Mouse (Mus musculus) limb, embryonic 14.5 days (tissue): ENCODE measurements around the gene Rps28. TPM values are rescaled to one million over a fixed set of nuclear protein-coding genes. Genes with fewer than 3 reads are reported as not detected.
A peak's percentile ranks its signal among the peaks of the same experiment; 100 is the strongest.

Experiments
- ATAC-seq: fragments of 200-750 bp; cut with Nextera tagmentation; 2 replicates; pipeline ENCODE4 v1.8.0; 2017; ENCODE audit warnings: low read depth, moderate number of reproducible peaks, moderate TSS enrichment; ENCODE audit not compliant: low FRiP score
- DNase-seq: peaks from one replicate; pipeline ENCODE4 v3.0.0-alpha.2; 2015; ENCODE audit warnings: low spot score
- H3K27ac ChIP-seq: fragments of 300-500 bp; sonication (generic); replicated peaks from 2 replicates; pipeline ENCODE4 v1.5.1; 2014; ENCODE audit warnings: low read depth, mild to moderate bottlenecking, low read length, moderate library complexity, mixed read lengths
- H3K27me3 ChIP-seq: fragments of 300-500 bp; sonication (generic); 2 replicates; pipeline ENCODE4 v1.6.1; 2014; ENCODE audit warnings: low read length, mixed read lengths; ENCODE audit not compliant: control insufficient read depth, insufficient read depth
- H3K36me3 ChIP-seq: fragments of 300-500 bp; sonication (generic); 2 replicates; pipeline ENCODE4 v1.6.1; 2014; ENCODE audit warnings: mild to moderate bottlenecking, low read length, moderate library complexity, mixed read lengths; ENCODE audit not compliant: control insufficient read depth, insufficient read depth
- H3K4me1 ChIP-seq: fragments of 300-500 bp; sonication (generic); 2 replicates; pipeline ENCODE4 v1.6.1; 2014; ENCODE audit warnings: antibody characterized with exemption, low read length, mixed read lengths; ENCODE audit not compliant: control insufficient read depth, insufficient read depth
- H3K4me2 ChIP-seq: fragments of 300-500 bp; sonication (generic); replicated peaks from 2 replicates; pipeline ENCODE4 v1.6.1; 2014; ENCODE audit warnings: low read depth, mild to moderate bottlenecking, low read length, moderate library complexity; ENCODE audit not compliant: severe bottlenecking
- H3K4me3 ChIP-seq: fragments of 300-500 bp; sonication (generic); replicated peaks from 2 replicates; pipeline ENCODE4 v1.5.1; 2014; ENCODE audit warnings: low read length
- H3K9ac ChIP-seq: fragments of 300-500 bp; sonication (generic); 2 replicates; pipeline ENCODE4 v1.6.1; 2014; ENCODE audit warnings: mild to moderate bottlenecking, low read depth, low read length, moderate library complexity; ENCODE audit not compliant: severe bottlenecking
- H3K9me3 ChIP-seq: fragments of 300-500 bp; sonication (generic); 2 replicates; pipeline ENCODE4 v1.6.1; 2016; ENCODE audit warnings: low read length; ENCODE audit not compliant: control insufficient read depth
- POLR2A ChIP-seq: fragments of 200-500 bp; IDR thresholded peaks from 2 replicates; pipeline ENCODE4 v1.8.0; 2012; ENCODE audit warnings: inconsistent platforms, mild to moderate bottlenecking, moderate library complexity, borderline replicate concordance; ENCODE audit not compliant: insufficient read depth, insufficient read length; ENCODE audit errors: extremely low read depth
- WGBS: fragments of 180-500 bp; shearing (Covaris S2); extraction: QIAGEN DNeasy Blood & Tissue Kit; methylation state at CpG from one replicate; pipeline ENCODE4 v1.1.7; 2014; 5-methylcytosine and 5-hydroxymethylcytosine counted together
- polyA plus RNA-seq, 2 experiments: library from polyadenylated mRNA; depleted of rRNA in 1 of 2; stranded (reverse) in 1 of 2; unstranded in 1 of 2; fragments of >200 nt; fragmentation: Nextera tagmentation in 1 of 2; extraction: Ambion mirVana in 1 of 2; gene quantifications; 2 replicates each; pipeline versions ENCODE4 v1.2.1 to v1.2.3; 2012 to 2014

Gene Rps28
- polyA plus RNA-seq, 2 experiments, result 1,319 to 1,488 TPM

- ATAC-seq (no peak), DNase-seq (no peak)
- Histone ChIP-seq H3K9ac (peak overlapping the region; percentile 63), H3K4me1 (peaks cover 47% of the 10 kb centered on the region), H3K27me3 (no peaks in the 10 kb centered on the region), H3K4me2 (peak overlapping the region; percentile 80), H3K36me3 (peaks cover 31% of the 10 kb centered on the region), H3K4me3 (peak overlapping the region; percentile 51), H3K27ac (peak overlapping the region; percentile 90), H3K9me3 (no peaks in the 10 kb centered on the region)
- no peak for TF ChIP-seq POLR2A
- 91% methylated on average over 5 of the region's 5 CpGs for WGBS
Observed at GRCm38 (mm10) chr17:33780431-33780830, 43.9 kb downstream of the Rps28 start.

GRCm38 (mm10) chr17:33779967-33780295 is 44.4 kb downstream of the Rps28 start:
- Histone ChIP-seq H3K4me3 (peak overlapping the region; percentile 51), H3K9ac (peak overlapping the region; percentile 63), H3K4me2 (peak overlapping the region; percentile 80), H3K36me3 (peaks cover 36% of the 10 kb centered on the region), H3K27ac (peak overlapping the region; percentile 90), H3K9me3 (no peaks in the 10 kb centered on the region), H3K4me1 (peaks cover 47% of the 10 kb centered on the region), H3K27me3 (no peaks in the 10 kb centered on the region)
- WGBS, result 46% methylated on average over 5 of the region's 5 CpGs
- TF ChIP-seq POLR2A, result no peak
- DNase-seq (no peak), ATAC-seq (no peak)

DNA sequence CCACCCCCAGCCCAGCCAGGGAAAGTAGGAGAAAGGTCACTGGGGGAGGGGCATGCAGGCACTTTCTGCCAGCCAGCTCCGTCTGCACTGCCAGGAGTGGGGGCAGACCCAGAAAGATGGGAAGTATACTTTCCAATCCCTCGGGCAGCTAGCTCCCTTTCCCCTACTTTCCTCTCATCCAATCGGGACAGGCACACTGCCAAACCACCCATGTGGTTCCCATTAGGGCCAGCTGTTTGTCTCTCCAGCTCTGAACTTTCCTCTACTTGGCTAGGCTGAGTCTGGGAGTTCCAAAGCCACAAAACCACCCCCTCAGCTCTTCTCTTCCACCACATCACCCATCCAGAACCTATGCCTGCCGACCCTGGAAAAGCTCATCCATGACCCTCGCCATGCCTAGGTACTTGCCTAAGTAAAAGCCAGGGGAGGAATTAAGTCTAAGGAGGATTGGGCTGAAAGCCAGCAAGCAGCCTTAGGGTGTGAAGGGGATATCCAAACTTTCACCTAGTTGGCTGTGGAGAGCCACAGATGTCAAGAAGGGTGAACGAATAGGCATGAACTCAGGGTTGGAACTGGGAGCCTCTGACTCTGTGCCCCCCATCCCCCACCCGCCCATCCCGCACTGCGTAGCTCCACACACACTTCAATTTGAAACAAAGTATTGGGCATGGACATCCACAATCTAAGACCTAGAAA is 44.9 kb downstream of the Rps28 start:
- peak overlapping the region; percentile 63 for H3K9ac ChIP-seq
- DNase-seq, result peak; percentile 96
- TF ChIP-seq POLR2A, result no peak
- peaks cover 42% of the 10 kb centered on the region for H3K36me3 ChIP-seq
- 15% methylated on average over 9 of the region's 9 CpGs for WGBS
- H3K4me2 ChIP-seq, result peak overlapping the region; percentile 80
- no peaks in the 10 kb centered on the region for H3K9me3 ChIP-seq
- H3K27me3 ChIP-seq, result no peaks in the 10 kb centered on the region
- H3K4me3 ChIP-seq, result peak overlapping the region; percentile 51
- ATAC-seq, result peak; percentile 91
- peak overlapping the region; percentile 90 for H3K27ac ChIP-seq
- peaks cover 47% of the 10 kb centered on the region for H3K4me1 ChIP-seq

DNA sequence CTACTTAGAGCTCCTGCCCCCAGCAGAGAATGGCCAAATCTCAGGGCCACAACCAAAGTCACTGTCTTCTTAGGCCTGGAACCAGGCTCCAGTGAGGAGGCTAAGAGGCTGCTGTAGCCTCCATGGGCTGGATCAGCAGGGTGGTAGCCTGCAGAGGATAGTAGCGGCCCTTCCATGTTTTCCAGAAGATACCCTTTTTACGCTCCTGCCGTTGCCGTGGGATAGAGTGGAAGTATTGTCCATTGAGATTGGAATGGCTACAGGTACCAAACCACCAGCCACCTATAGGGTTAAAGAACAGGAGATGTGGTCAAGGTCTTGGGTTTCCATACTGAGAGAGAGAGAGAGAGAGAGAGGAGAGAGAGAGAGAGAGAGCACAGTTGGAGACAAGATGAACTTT is 49.1 kb downstream of the Rps28 start:
- Histone ChIP-seq H3K4me3 (no peak overlapping the region), H3K27ac (no peak overlapping the region), H3K4me1 (peaks cover 25% of the 10 kb centered on the region), H3K36me3 (peaks cover 44% of the 10 kb centered on the region), H3K9ac (no peak overlapping the region), H3K9me3 (no peaks in the 10 kb centered on the region), H3K4me2 (no peak overlapping the region), H3K27me3 (no peaks in the 10 kb centered on the region)
- WGBS, result 93% methylated on average over 4 of the region's 4 CpGs
- DNase-seq (no peak), ATAC-seq (no peak)
- no peak for TF ChIP-seq POLR2A

- TF ChIP-seq POLR2A, result no peak
- ATAC-seq, result no peak
- Histone ChIP-seq H3K36me3 (peaks cover 44% of the 10 kb centered on the region), H3K4me3 (no peak overlapping the region), H3K9ac (no peak overlapping the region), H3K27me3 (no peaks in the 10 kb centered on the region), H3K4me1 (peaks cover 19% of the 10 kb centered on the region), H3K9me3 (no peaks in the 10 kb centered on the region), H3K27ac (no peak overlapping the region), H3K4me2 (no peak overlapping the region)
- DNase-seq, result no peak
- WGBS, result 89% methylated on average over 8 of the region's 8 CpGs
Observed at GRCm38 (mm10) chr17:33774573-33775155, 49.7 kb downstream of the Rps28 start.
